Mouse (Mus musculus): ENCODE results near the gene Cnksr3.

Gene Cnksr3

DNA sequence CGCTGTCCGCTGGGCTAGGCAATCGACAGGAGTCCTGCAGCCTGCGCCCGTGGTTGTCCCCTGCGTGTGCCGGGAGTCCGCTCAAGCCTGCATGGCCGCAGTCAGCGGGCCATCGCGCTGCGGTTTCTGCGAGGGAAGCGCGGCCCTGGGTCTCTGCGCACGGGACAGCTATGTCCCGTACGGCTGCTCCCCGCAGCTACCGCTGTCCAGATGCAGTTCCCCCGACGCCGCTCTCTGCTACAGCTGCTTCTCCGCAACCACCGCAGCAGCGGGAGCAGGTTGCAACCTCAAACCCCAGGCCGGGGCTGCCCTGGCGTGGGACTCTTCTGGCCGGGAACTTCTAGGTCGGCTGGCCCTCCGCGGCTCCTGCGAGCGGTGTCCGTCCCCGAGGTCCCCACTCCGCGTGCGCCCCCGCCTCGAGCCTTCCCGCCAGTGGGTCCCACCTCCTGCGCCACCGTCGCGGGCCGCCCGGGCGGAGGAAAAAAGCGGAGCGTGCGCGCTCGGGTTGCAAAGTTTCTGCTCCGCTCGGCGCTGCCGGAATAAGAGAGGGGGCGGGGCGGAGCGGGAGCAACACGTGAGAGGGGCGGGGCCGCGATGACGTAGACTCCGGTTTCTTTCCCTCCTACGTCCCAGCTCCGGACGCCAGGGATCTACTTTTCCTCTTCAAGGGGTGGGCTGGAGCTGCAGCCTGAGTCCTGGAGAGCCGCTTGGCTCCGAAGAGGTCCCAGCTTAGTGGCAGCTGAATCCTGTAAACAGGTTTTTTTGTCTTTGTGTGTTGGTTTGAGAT lies at the start of gene Cnksr3:
Gene Cnksr3, minus strand, starts transcription at position 542 of the 787 bp plus-strand sequence.
- DNase-seq (ENCODE audit: low spot score) = peak; percentile 69

- peak; percentile 31 for DNase-seq (ENCODE audit: low spot score)
Observed at GRCm38 (mm10) chr10:7260166-7261108, 48.4 kb upstream of the Cnksr3 start.

DNA sequence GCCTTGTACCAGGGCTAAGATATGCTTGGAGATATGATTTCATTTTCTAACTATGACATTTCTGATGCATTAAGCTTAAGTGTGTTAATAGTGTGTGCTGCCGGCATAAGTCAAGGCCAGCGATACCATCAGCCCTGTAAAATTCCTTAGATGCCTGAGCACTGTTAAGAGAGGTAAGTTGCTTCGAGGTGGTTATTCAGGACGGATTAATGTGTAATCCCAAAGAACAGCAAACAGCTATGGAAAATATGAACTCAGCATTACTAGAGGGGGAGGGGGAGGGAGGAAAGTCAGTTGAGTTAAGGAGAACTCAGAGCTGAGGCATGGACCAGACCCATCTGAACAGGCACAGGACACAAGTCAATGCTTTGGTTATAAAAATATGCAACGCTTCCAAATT lies 46.6 kb upstream of the Cnksr3 start:
- DNase-seq (ENCODE audit: low spot score) = no peak

- no peak for DNase-seq (ENCODE audit: low spot score)
Observed at GRCm38 (mm10) chr10:7250455-7250854, 38.4 kb upstream of the Cnksr3 start.

- no peak for DNase-seq (ENCODE audit: low spot score)
Observed at GRCm38 (mm10) chr10:7234601-7235000, 22.6 kb upstream of the Cnksr3 start.

GRCm38 (mm10) chr10:7217551-7218127 lies 5.6 kb upstream of the Cnksr3 start:
- DNase-seq (ENCODE audit: low spot score) = no peak

DNA sequence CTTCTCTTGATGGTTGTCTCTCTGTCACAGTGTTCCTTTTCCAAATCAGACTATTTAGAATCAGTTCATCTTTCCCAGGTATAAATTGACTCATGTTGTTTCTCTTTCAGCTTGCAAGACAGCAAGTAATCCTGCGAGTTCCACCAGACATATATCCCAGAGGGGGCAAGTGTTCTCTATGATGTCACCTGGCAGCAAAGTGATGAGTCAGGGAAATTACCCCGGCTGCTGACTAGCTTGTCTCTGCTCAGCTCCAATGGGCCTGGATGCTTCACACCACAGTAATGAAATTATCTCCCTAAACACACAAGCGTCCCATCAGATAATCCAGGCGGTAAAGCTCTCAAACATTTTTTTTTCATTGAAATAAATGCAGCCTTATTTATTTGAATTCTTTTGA lies 2.7 kb upstream of the Cnksr3 start:
- peak; percentile 51 for DNase-seq (ENCODE audit: low spot score)

DNA sequence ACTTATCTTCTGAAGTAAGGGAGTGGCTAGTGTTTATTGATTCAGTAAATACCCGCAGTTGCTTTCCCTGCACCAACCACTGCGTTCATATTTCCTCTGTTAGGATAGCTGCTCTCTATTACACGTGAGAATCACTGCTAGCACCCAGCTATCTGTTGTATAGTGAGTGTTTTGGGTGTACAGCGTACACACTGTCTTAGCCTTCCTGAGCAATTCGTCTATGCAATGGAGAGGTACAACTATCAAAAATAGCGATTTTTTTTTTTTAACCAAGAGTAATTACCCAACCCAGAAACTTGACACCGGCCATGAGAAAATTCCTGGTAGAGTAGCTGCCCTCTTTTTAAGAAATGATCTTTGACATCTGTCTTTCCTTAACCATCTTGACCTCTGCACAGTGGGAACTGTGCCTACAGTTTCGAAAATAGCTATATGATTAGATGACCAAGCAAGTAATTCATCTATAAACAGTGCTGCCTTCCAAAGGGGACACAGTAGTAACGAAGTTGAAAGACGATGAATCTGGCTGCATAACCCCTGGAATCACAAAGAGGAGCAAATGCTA lies 1.1 kb upstream of the Cnksr3 start:
- DNase-seq (ENCODE audit: low spot score) = no peak

GRCm38 (mm10) chr10:7212537-7212936 lies 500 bp upstream of the Cnksr3 start:
- peak; percentile 50 for DNase-seq (ENCODE audit: low spot score)

DNA sequence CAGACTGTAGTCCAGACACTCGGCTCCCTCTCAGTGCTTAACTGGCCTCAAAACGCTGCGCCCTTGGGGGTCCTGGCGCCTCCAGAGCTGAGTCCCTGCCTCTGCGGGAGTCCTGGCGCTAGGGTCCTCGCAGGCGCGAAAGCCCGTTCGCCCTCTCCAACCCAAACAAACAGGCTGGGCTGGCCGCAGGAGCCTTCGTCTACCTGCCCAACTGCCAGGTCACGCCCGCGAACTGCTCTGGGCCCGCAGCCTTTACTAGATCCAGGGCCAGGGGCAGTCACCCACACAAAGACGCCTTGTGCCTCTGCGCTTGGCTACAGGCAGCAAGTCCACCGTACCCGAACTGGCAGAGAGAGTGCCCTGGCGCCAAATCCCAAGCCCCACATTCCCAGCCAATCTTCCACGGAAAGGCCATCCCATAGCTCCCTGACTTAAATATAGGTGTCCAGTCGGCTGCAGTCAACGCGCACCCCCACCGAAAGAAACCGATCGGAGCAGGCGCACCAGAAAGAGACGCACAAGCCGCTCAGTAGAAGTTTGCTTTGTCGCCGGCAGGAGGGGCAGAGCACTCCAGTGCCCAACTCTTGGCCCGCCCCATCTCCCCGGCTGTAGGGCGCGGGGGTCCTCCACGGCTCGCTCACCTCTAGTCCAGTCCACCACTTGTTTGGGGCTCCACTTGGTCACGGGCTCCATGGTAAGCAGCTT lies 894 bp downstream of the Cnksr3 start:
- peak; percentile 40 for DNase-seq (ENCODE audit: low spot score)

- DNase-seq (ENCODE audit: low spot score) = no peak
Observed at GRCm38 (mm10) chr10:7209691-7210455, 2.2 kb downstream of the Cnksr3 start.

DNA sequence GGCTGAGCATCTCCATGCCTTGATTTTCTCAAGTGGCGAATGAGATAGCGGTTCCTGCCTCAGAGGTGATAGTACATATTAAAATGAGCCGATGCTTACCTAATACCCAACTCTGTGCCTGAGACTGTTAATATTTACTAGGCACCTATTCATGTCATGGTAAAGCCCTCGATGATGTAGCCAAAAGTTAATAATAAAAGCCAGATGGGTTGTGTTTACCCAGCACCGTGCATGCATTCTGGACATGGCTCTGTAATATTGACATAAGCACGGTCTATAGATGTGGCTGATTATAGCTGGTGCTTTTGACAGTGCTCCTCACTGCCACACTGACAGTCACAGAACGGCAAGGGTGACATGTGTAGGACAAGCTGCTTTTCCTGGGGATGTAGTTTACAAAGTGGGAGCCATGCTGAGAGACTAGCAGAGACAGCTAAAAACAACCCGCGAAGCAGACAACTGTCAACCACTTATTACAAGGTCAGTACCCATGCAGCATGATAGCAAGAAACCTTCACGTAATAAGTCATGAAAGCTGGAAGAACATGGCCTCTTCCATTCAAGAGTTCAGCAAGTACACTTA lies 3.1 kb downstream of the Cnksr3 start:
- no peak for DNase-seq (ENCODE audit: low spot score)

- DNase-seq (ENCODE audit: low spot score) = no peak
Observed at GRCm38 (mm10) chr10:7207301-7207700, 4.7 kb downstream of the Cnksr3 start.

DNA sequence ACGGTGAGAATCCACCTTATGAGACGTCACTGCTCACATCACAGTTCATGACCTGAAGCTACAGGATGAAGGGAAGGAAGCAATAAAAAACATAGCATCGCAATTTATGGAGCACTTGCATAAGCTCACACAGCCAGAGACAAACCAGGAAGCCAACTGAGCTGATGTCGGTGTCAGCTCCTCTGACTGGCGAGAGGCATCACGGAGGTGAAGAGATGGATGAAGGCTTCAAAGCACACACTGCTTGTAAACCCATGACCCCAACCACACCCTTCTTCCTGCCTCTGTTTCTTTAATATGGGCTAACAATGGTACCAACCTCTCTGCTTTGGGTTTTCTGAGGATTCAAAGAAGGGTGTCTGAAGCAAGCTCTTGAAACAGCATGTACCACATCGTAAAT lies 5.5 kb downstream of the Cnksr3 start:
- DNase-seq (ENCODE audit: low spot score) = no peak

GRCm38 (mm10) chr10:7205576-7205975 lies 6.5 kb downstream of the Cnksr3 start:
- DNase-seq (ENCODE audit: low spot score) = no peak

GRCm38 (mm10) chr10:7204953-7205352 lies 7.1 kb downstream of the Cnksr3 start:
- DNase-seq (ENCODE audit: low spot score) = no peak

DNA sequence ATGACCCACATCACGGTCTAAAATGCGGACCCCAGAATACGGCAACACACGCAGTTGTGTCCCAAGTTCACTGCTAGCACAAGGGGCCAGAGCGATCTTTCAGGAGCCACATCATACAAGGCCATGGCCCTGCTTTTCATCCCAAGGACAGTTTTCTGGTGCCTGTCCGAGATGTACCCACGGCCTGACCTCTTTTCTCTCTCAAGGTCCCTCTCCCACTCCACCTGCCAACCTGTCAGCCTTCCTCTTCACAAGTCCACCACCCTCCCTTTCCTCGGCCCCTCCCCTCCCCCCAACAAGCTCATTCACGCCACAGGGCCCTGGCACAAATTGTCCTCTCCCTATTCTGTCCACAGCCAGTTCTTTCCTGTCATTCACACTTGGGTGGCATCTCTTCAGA lies 9.5 kb downstream of the Cnksr3 start:
- no peak for DNase-seq (ENCODE audit: low spot score)

DNA sequence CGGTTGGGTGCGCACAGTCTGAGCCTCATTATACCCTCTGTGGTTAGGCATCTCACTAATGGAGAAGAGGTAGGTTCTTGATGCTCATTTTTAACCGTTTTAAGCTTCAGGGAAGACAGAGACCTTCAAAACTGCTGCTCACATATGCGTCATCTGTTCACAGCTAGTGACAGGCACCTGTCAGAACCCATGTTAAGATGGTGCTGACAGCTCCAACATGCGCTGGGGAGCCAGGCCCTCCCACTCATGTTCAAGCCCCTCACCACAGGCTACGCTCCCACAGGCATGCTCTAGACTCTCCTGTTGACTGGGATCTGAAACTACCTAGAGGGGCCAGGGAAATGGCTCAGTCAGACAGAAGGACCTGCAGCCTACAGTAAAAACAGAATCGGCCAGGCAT lies 11.4 kb downstream of the Cnksr3 start:
- DNase-seq (ENCODE audit: low spot score) = no peak

DNA sequence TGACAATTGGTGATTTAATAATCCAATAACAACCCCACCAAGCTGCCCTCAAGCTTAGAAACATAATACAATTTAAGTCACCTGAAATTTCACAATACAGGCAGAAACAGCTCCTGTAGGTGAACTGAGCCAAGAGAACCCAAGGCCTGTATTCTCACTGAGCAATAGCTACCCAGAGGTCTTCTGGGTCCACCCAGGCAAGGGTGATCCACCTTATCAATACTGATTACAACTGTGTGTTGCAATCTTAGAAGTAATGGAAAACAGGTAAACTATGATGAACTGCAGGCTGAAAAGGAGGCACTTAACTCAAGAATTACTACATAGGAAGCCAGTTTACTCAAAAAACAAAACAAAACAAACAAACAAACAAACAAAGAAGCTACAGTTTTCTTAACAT lies 13.8 kb downstream of the Cnksr3 start:
- no peak for DNase-seq (ENCODE audit: low spot score)

GRCm38 (mm10) chr10:7197733-7198132 lies 14.3 kb downstream of the Cnksr3 start:
- no peak for DNase-seq (ENCODE audit: low spot score)
